Mouse (Mus musculus) E14TG2a.4 (cell line): ENCODE results near the gene Ggt6.
A peak's percentile ranks its signal among the peaks of the same experiment; 100 is the strongest.

Experiments used
- H3K27me3 ChIP-seq: 2 replicates; pipeline ENCODE4 v1.6.1; 2014; ENCODE audit warnings: low read length, control low read depth; ENCODE audit not compliant: insufficient read depth
- H3K36me3 ChIP-seq: 2 replicates; pipeline ENCODE4 v1.6.1; 2014; ENCODE audit warnings: low read length, control low read depth; ENCODE audit not compliant: insufficient read depth
- H3K4me1 ChIP-seq: replicated peaks from 2 replicates; pipeline ENCODE4 v1.6.1; 2014; ENCODE audit warnings: low read depth, low read length, control low read depth
- H3K4me3 ChIP-seq: replicated peaks from 2 replicates; pipeline ENCODE4 v1.5.1; 2014; ENCODE audit warnings: mild to moderate bottlenecking, low read length
- H3K9me3 ChIP-seq: 2 replicates; pipeline ENCODE4 v1.6.1; 2014; ENCODE audit warnings: low read length, control low read depth
- CTCF ChIP-seq: conservative IDR thresholded peaks from 2 replicates; pipeline ENCODE4 v1.5.1; 2014; ENCODE audit warnings: low read length
- NANOG ChIP-seq: IDR thresholded peaks from 2 replicates; pipeline ENCODE4 v1.6.1; 2014; ENCODE audit warnings: borderline replicate concordance, low read length, mixed read lengths
- POU5F1 ChIP-seq: IDR thresholded peaks from 2 replicates; pipeline ENCODE4 v1.6.1; 2014; ENCODE audit warnings: low read length, borderline replicate concordance

Ggt6 gene

GRCm38 (mm10) chr11:72440965-72441664 lies 5.8 kb downstream of the Ggt6 start, which contains the start of gene Mybbp1a:
Gene Mybbp1a (plus strand): TSS chr11:72441355.
- H3K4me1 ChIP-seq: peaks cover 62% of the 10 kb centered on the region
- H3K27me3 ChIP-seq: no peaks in the 10 kb centered on the region
- no peaks in the 10 kb centered on the region for H3K9me3 ChIP-seq
- H3K4me3 ChIP-seq: peak within 1 kb of the TSS; percentile 100
- TF ChIP-seq CTCF (no peak), NANOG (no peak), POU5F1 (no peak)
- peaks cover 46% of the 10 kb centered on the region for H3K36me3 ChIP-seq

GRCm38 (mm10) chr11:72446311-72447105 lies 11.2 kb downstream of the Ggt6 start:
- no peak overlapping the region for H3K4me3 ChIP-seq
- H3K4me1 ChIP-seq: peaks cover 95% of the 10 kb centered on the region
- H3K9me3 ChIP-seq: no peaks in the 10 kb centered on the region
- H3K36me3 ChIP-seq: peaks cover 99% of the 10 kb centered on the region
- TF ChIP-seq NANOG (no peak), CTCF (peak; percentile 77), POU5F1 (no peak)
- no peaks in the 10 kb centered on the region for H3K27me3 ChIP-seq

- TF ChIP-seq POU5F1 (no peak), CTCF (peak; percentile 18; the same call in 1 of the 2 replicates)
- Histone ChIP-seq H3K27me3 (no peaks in the 10 kb centered on the region), H3K36me3 (peaks cover 100% of the 10 kb centered on the region), H3K4me1 (peaks cover 99% of the 10 kb centered on the region), H3K9me3 (no peaks in the 10 kb centered on the region), H3K4me3 (no peak overlapping the region)
These were observed 12.1 kb downstream of the Ggt6 start for GRCm38 (mm10) chr11:72447475-72447874.

GRCm38 (mm10) chr11:72452140-72452665 lies 16.9 kb downstream of the Ggt6 start:
- peaks cover 96% of the 10 kb centered on the region for H3K4me1 ChIP-seq
- TF ChIP-seq POU5F1 (no peak), NANOG (no peak), CTCF (no peak)

GRCm38 (mm10) chr11:72453105-72453953 lies 18.0 kb downstream of the Ggt6 start:
- Histone ChIP-seq H3K4me3 (0 out of 2 replicates have a peak overlapping the region, but pooled peaks have one; percentile 21), H3K36me3 (peaks cover 49% of the 10 kb centered on the region), H3K9me3 (no peaks in the 10 kb centered on the region), H3K4me1 (peaks cover 91% of the 10 kb centered on the region), H3K27me3 (0 out of 2 replicates have a peak, but pooled peaks cover 3% of the 10 kb centered on the region)
- no peak for TF ChIP-seq POU5F1
- no peak for TF ChIP-seq NANOG

More at GRCm38 (mm10) chr11:72452140-72452665, 16.9 kb downstream of the Ggt6 start:
- Histone ChIP-seq H3K4me3 (0 out of 2 replicates have a peak overlapping the region, but pooled peaks have one; percentile 21), H3K27me3 (0 out of 2 replicates have a peak, but pooled peaks cover under 1% of the 10 kb centered on the region), H3K9me3 (no peaks in the 10 kb centered on the region), H3K36me3 (peaks cover 60% of the 10 kb centered on the region)

GRCm38 (mm10) chr11:72455694-72456093 lies 20.4 kb downstream of the Ggt6 start:
- Histone ChIP-seq H3K4me3 (peak overlapping the region; percentile 66), H3K9me3 (no peaks in the 10 kb centered on the region), H3K27me3 (0 out of 2 replicates have a peak, but pooled peaks cover 3% of the 10 kb centered on the region), H3K4me1 (peaks cover 68% of the 10 kb centered on the region), H3K36me3 (peaks cover 26% of the 10 kb centered on the region)
- no peak for TF ChIP-seq POU5F1
- TF ChIP-seq NANOG: no peak
- no peak for TF ChIP-seq CTCF

GRCm38 (mm10) chr11:72457995-72458496 lies 22.7 kb downstream of the Ggt6 start:
- Histone ChIP-seq H3K9me3 (no peaks in the 10 kb centered on the region), H3K36me3 (0 out of 2 replicates have a peak, but pooled peaks cover 2% of the 10 kb centered on the region)
- TF ChIP-seq CTCF (no peak), NANOG (no peak), POU5F1 (no peak)

More at GRCm38 (mm10) chr11:72457995-72458496, 22.7 kb downstream of the Ggt6 start:
- H3K4me3 ChIP-seq: no peak overlapping the region; the same call in 1 of the 2 replicates
- H3K27me3 ChIP-seq: 0 out of 2 replicates have a peak, but pooled peaks cover 3% of the 10 kb centered on the region
- H3K4me1 ChIP-seq: peaks cover 45% of the 10 kb centered on the region
